Mouse (Mus musculus) kidney, adult 10 weeks (tissue): Measurements from ENCODE around the gene Dcps. TPM values are rescaled to one million over a fixed set of nuclear protein-coding genes. Genes with fewer than 3 reads are reported as not detected.

Experiments
- polyA plus RNA-seq: library from polyadenylated mRNA; stranded (reverse); fragments of 350-450 nt; fragmentation: Illumina TruSeq; extraction: RNeasy Lipid Tissue Mini Kit (QIAGEN cat#74804); gene quantifications from one replicate; pipeline ENCODE4 v1.2.3, GENCODE M21; 2014; ENCODE audit warnings: low read depth, low replicate concordance

Gene Dcps
- 14.3 TPM for polyA plus RNA-seq

GRCm38 (mm10) chr9:35175251-35176123, at the start of gene Dcps:
Dcps (minus strand) TSS chr9:35176061.

GRCm38 (mm10) chr9:35210542-35211474, 34.9 kb upstream of the Dcps start, which contains the start of gene Foxred1:
Foxred1 (minus strand) TSS chr9:35211055.

GRCm38 (mm10) chr9:35199772-35200471, 24.1 kb upstream of the Dcps start, which contains the start of the genes Srpr and Tirap:
Srpr (plus strand) TSS chr9:35200175.
Tirap (minus strand) TSS chr9:35200291.

GRCm38 (mm10) chr9:35119168-35119567, 56.7 kb downstream of the Dcps start, which contains the start of gene St3gal4:
St3gal4 (minus strand) TSS chr9:35119268.

Other genes starting within 250 kb of the Dcps start
- 22.0 TPM for gene St3gal4, start 56.8 kb downstream of the Dcps start, polyA plus RNA-seq
- 295 TPM for gene Srpr, start 24.1 kb upstream of the Dcps start, polyA plus RNA-seq
- 7.5 TPM for gene Tirap, start 24.2 kb upstream of the Dcps start, polyA plus RNA-seq
- 18.3 TPM for gene Foxred1, start 35.0 kb upstream of the Dcps start, polyA plus RNA-seq
- 13.2 TPM for gene Fam118b, start 91.7 kb upstream of the Dcps start, polyA plus RNA-seq
- gene Rpusd4, start 91.8 kb upstream of the Dcps start, polyA plus RNA-seq = 6.0 TPM
- gene Cdon, start 245.1 kb upstream of the Dcps start, polyA plus RNA-seq = 5.1 TPM